Comparison of ENCODE assay signal across 8 mouse cellular contexts in genomic region chr19:16132791-16132864, GRCm38 (mm10). TPM values are rescaled to one million over a fixed set of nuclear protein-coding genes. Genes with fewer than 3 reads are reported as not detected.
A peak's percentile ranks its signal among the peaks of the same experiment; 100 is the strongest.
DNase-seq lines count a peak whose midpoint lies in the region; ATAC-seq and TF ChIP-seq lines count a peak whose summit lies in the region.

Gene Gnaq, plus strand, starts transcription at chr19:16132831.

- no peak for ATAC-seq in lung, embryonic 14.5 days (ENCODE audit: insufficient read depth)
- no peak for ATAC-seq in embryonic facial prominence, embryonic 15.5 days (ENCODE audit: insufficient number of reproducible peaks, low FRiP score, low TSS enrichment, low read depth)
- ATAC-seq in limb, embryonic 13.5 days (ENCODE audit: low FRiP score, low read depth): no peak
- no peak for ATAC-seq in stomach, embryonic 14.5 days (ENCODE audit: insufficient number of reproducible peaks, insufficient read depth, low FRiP score, low read depth)

- 0% methylated on average over 13 of the region's 14 CpGs for WGBS in lung, embryonic 14.5 days
- 1% methylated on average over 14 of the region's 14 CpGs for WGBS in embryonic facial prominence, embryonic 15.5 days
- 0% methylated on average over 7 of the region's 14 CpGs for WGBS in limb, embryonic 13.5 days
- no CpG with 5 or more reads among the region's 14 CpGs for WGBS in stomach, embryonic 14.5 days

- peak within 1 kb of the TSS; percentile 99 for H3K27ac ChIP-seq in lung, embryonic 14.5 days (ENCODE audit: low read depth)
- H3K27ac ChIP-seq in embryonic facial prominence, embryonic 15.5 days (replicated peaks): peak within 1 kb of the TSS; percentile 97
- H3K27ac ChIP-seq in limb, embryonic 13.5 days: peak within 1 kb of the TSS; percentile 98
- peak within 1 kb of the TSS; percentile 97 for H3K27ac ChIP-seq in stomach, embryonic 14.5 days (ENCODE audit: low read length)

- H3K9ac ChIP-seq in lung, embryonic 14.5 days: peak within 1 kb of the TSS; percentile 98
- H3K9ac ChIP-seq in embryonic facial prominence, embryonic 15.5 days: peak within 1 kb of the TSS; percentile 95
- peak within 1 kb of the TSS; percentile 98 for H3K9ac ChIP-seq in limb, embryonic 13.5 days
- H3K9ac ChIP-seq in stomach, embryonic 14.5 days (replicated peaks; ENCODE audit: low read depth, low read length): peak within 1 kb of the TSS; percentile 97

- no peaks in the 10 kb centered on the region for H3K9me3 ChIP-seq in lung, embryonic 14.5 days (ENCODE audit: low read depth, low read length)
- H3K9me3 ChIP-seq in embryonic facial prominence, embryonic 15.5 days (replicated peaks): no peaks in the 10 kb centered on the region
- no peaks in the 10 kb centered on the region for H3K9me3 ChIP-seq in limb, embryonic 13.5 days
- no peaks in the 10 kb centered on the region for H3K9me3 ChIP-seq in stomach, embryonic 14.5 days (ENCODE audit: control insufficient read depth, low read depth, low read length)

- no peaks in the 10 kb centered on the region for H3K36me3 ChIP-seq in lung, embryonic 14.5 days (ENCODE audit: insufficient read depth)
- H3K36me3 ChIP-seq in embryonic facial prominence, embryonic 15.5 days: no peaks in the 10 kb centered on the region
- H3K36me3 ChIP-seq in limb, embryonic 13.5 days: no peaks in the 10 kb centered on the region
- no peaks in the 10 kb centered on the region for H3K36me3 ChIP-seq in stomach, embryonic 14.5 days (ENCODE audit: control insufficient read depth, insufficient read depth, low read length)

- peaks cover 18% of the 10 kb centered on the region for H3K4me1 ChIP-seq in lung, embryonic 14.5 days (ENCODE audit: insufficient read depth)
- H3K4me1 ChIP-seq in embryonic facial prominence, embryonic 15.5 days: peaks cover 22% of the 10 kb centered on the region
- H3K4me1 ChIP-seq in limb, embryonic 13.5 days: peaks cover 36% of the 10 kb centered on the region
- peaks cover 29% of the 10 kb centered on the region for H3K4me1 ChIP-seq in stomach, embryonic 14.5 days (ENCODE audit: control insufficient read depth, insufficient read depth, low read length)

- DNase-seq in lung, embryonic 14.5 days: no peak
- no peak for DNase-seq in lung, postnatal 14 days
- DNase-seq in heart, postnatal 25 days (ENCODE audit: low spot score): no peak
- no peak for DNase-seq in right cerebral cortex, adult 2 months (ENCODE audit: low spot score in 2 of 2)
- no peak for DNase-seq in testis, postnatal 10 days (ENCODE audit: low spot score)

- H3K27me3 ChIP-seq in lung, embryonic 14.5 days (ENCODE audit: insufficient read depth, low read length): no peaks in the 10 kb centered on the region
- H3K27me3 ChIP-seq in embryonic facial prominence, embryonic 15.5 days: no peaks in the 10 kb centered on the region
- no peaks in the 10 kb centered on the region for H3K27me3 ChIP-seq in limb, embryonic 13.5 days
- H3K27me3 ChIP-seq in stomach, embryonic 14.5 days (ENCODE audit: control insufficient read depth, insufficient read depth, low read length): no peaks in the 10 kb centered on the region

- peak within 1 kb of the TSS; percentile 94 for H3K4me3 ChIP-seq in lung, embryonic 14.5 days (ENCODE audit: low read depth, low read length)
- H3K4me3 ChIP-seq in embryonic facial prominence, embryonic 15.5 days (replicated peaks): peak within 1 kb of the TSS; percentile 80
- H3K4me3 ChIP-seq in limb, embryonic 13.5 days: peak within 1 kb of the TSS; percentile 93
- peak within 1 kb of the TSS; percentile 95 for H3K4me3 ChIP-seq in stomach, embryonic 14.5 days (ENCODE audit: low read depth, low read length)

- no peak for TF ChIP-seq CTCF in lung, embryonic 14.5 days (IDR thresholded peaks at IDR 0.05; ENCODE audit: low read depth)

- H3K4me2 ChIP-seq in lung, embryonic 14.5 days: peak within 1 kb of the TSS; percentile 74
- peak within 1 kb of the TSS; percentile 72 for H3K4me2 ChIP-seq in embryonic facial prominence, embryonic 15.5 days (replicated peaks)
- peak within 1 kb of the TSS; percentile 81 for H3K4me2 ChIP-seq in limb, embryonic 13.5 days (replicated peaks)
- H3K4me2 ChIP-seq in stomach, embryonic 14.5 days (replicated peaks; ENCODE audit: low read depth, low read length): peak within 1 kb of the TSS; percentile 63

- intact Hi-C loops in heart, postnatal 25 days (cut with DNase I): loop anchor here (5.0 kb wide), 3 partner anchors 35 to 195 kb away; no protein-coding TSS in a partner anchor

RNA-seq across cellular contexts. Expression of gene Gnaq, which starts in this region (rescaled TPM):
- polyA plus RNA-seq in lung, embryonic 14.5 days (2014; fragmentation: Nextera tagmentation; extraction: Ambion mirVana): 15.9 and 16.1 TPM in 2 replicates
- polyA plus RNA-seq in embryonic facial prominence, embryonic 15.5 days (2015; fragmentation: Nextera tagmentation; extraction: Ambion mirVana): 33.4 and 34.0 TPM in 2 replicates
- total RNA-seq in heart, postnatal 25 days (2021): 10 to 100 TPM; 24.9 to 25.8 TPM
- 30.3 and 31.9 TPM in 2 replicates for polyA plus RNA-seq in limb, embryonic 13.5 days (2015; fragmentation: Nextera tagmentation; extraction: Ambion mirVana)
- 22.6 and 23.3 TPM in 2 replicates for polyA plus RNA-seq in stomach, embryonic 14.5 days (2014; fragmentation: Nextera tagmentation; extraction: Ambion mirVana)
